Mouse (Mus musculus): ENCODE results near the gene Tcf20.
A peak's percentile ranks its signal among the peaks of the same experiment; 100 is the strongest.
"Not testable (repeated sequence)": the region's sequence is repeated elsewhere in the genome, so short reads cannot be mapped to it uniquely, and the experiment has no call there.

The Tcf20 gene

DNA sequence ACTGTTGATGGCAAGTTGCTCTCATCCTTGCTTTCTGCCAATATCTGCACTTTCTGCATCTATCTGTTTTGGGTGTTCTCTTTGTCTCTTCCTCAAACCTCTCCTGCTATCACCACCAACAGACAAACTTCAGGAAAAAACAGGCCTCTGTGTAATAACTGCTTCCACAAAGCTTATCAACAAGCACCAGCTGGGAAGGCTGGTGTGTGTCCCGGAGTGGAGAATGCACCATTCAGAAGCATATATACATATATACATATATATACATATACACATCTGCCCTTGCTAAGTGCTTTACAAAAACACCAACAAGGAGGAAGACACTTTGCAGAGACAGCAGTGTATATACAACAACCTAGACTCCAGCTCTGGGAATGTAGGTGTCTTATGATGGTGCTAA is 177.1 kb downstream of the Tcf20 start:
- no peak for DNase-seq (ENCODE audit: low read depth, low spot score)

DNA sequence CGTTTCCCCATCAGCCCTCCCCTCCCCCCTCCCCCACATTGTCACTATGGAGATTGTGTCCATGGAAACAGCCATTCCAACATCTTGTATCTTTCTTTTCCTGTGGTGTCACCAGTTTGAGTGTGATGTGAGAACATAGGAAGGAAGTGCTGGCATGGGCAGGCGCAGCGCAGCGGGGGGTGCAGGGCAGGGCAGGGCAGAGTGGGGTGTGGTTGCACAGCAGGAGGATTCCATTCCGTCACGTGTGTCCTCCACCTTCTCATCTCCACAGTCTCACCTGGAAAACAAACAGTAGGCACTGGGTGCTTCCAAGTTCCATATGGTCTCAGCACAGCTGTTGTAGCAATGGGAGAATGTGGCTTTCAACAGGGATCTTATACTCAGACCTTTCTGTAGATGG is 178.2 kb downstream of the Tcf20 start:
- DNase-seq (ENCODE audit: low read depth, low spot score), result no peak

DNA sequence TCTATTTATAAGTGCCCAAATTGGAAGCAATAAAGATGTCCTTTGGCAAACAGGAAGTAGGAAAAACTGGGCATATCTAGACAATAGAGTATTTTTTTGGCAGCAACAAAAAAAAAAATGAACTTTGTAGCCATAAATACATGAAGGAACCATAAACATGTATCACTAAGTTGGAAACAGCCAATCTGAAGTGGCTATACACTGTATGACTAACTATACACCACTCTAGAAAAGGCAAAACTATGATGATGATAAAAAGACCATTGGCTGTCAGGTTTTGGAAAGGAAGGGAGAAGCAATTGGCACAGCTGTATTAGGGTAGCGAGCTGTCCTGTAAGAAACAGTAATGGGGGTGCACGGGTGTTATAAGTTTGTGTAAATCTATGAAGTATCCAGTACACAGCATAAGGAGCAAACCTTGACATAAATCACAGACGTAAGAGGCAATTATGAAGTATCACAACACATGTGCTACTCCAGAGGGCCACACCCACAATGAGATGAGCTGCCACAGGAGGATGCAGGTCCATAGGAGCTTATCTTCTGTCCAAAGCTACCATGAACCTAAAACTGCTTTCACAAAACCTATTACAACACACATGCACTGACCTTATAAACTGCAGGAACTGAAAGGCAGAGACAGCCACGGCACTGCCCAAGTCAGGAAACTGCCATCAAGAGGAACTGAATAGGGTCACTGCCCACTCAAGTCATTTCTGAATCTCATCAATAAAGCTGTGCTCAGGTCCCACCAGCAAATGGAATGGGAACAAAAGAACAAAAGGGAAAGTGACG is 180.5 kb downstream of the Tcf20 start:
- no peak for DNase-seq (ENCODE audit: low read depth, low spot score)

DNA sequence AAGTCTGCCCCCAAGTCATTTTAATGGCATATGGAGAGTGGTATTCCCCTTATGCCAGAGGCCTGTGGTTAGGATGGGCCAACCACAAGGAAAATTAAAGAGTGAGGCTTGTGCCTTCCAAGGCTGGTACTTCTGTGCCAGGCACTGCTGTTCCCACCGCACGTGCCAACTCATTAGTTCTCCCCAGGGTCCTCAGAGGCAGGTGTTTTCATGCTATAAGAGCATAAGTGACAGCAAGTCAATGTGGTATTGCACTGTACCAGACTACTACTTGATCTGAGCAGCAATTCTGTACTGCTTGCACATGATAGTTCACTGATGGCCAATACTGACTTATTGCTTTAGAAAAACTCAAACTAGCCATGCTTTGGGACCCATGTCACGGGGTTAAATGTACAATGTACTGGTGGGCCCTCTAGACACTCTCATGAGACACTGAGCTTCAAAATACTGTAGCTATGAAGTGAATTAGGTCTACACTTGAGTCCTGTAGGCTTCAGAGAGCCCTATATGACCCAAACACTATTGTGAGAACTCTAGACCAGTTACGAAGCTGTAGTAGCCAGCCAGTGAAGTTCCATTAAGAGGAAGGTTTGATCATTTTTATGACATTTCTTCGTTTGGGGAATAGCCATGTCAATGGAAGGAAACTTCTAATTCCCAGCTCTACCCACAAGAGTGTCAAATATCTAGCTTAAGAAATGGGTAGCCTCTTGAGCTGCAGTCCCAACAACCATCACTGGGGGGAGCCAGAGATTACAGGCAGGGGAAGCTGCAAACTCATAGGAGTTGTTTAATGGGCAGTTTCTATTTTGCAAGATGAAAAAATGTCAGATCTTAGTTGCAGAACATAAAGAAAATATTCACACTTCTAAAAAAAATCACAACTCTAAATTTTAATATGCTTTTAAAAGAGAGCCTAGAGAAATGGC is 182.7 kb downstream of the Tcf20 start:
- DNase-seq (ENCODE audit: low read depth, low spot score), result peak; percentile 75

DNA sequence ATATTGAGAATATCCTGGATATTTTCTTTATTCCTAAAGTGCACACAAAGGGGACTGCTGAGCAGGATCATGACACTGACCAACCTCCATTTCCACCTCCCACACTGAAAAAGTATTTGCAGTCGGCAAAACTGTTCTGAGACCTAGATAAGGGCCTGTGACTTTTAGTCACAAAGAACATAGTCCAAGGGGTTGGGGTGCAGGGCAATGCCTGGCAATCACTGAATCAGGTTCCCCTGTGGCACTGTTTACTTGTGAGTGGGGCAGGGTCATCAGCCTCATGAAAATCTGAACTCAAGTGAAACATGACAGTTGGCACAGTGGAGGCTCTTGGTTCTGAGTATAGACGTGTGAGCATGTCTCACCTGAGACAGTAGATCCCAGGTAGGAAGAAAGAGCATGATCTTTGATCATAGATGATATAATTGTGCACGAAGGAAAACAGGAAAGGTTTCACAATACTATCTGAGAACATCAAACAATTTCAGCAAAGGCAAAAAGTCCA is 191.7 kb downstream of the Tcf20 start:
- DNase-seq (ENCODE audit: low read depth, low spot score), result no peak

DNA sequence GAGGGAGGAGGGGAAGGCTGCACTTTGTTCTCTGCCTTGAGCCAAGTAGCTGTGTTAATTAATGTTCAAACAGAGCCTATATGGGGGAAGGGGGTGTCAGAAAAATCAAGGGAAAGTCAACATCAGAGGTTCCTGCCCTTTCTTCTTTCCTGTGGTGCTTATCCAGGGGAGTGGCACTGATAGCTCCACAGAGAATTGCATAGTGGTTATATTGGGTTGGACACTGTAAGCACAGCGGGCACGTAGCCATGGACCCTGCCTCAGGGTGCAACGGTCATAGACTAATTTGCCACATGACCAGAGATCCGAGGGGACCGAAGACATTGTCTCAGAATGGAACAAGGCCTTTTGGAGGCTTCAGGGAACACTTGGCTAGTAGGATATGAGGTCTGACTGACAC is 193.4 kb downstream of the Tcf20 start, which contains the start of gene Cyp2d26:
Gene Cyp2d26, minus strand, starts transcription at position 18 of the 400 bp plus-strand sequence.
- no peak for DNase-seq (ENCODE audit: low read depth, low spot score)

DNA sequence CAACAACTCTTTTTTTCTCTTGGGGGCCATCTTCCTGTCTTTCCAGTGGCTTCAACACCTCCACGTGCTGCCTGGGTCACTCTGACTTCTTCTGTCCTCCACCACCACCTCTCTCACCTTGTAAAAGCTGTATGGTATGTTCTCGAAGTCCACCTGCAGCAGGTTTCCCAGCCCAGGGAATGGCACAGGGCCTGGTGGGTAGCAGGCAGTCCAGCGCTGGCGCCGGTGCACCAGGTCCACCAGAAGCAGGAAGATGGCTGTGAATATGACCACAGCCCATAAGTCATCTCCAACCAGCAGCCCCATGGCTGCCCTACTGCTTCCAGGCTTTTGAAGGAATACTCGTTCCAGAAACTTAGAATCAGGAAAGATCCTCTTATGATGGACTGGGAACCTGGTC is 193.8 kb downstream of the Tcf20 start:
- DNase-seq (ENCODE audit: low read depth, low spot score), result no peak

DNA sequence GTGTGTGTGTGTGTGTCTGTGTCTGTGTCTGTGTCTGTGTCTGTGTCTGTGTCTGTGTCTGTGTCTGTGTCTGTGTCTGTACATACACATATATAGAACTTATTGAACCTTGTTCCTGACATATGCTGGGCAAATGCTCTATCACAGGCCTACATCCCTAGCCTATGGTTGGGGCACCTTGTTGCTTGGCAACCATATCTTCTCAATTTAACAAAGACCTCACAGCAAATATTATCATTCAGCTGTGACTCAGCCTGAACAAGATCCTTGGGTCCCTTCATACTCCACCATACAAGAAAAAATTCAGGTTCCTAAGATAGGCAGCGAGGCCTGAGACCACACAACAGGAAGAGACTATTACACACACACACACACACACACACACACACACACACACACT is 194.2 kb downstream of the Tcf20 start:
- no peak for DNase-seq (ENCODE audit: low read depth, low spot score)

DNA sequence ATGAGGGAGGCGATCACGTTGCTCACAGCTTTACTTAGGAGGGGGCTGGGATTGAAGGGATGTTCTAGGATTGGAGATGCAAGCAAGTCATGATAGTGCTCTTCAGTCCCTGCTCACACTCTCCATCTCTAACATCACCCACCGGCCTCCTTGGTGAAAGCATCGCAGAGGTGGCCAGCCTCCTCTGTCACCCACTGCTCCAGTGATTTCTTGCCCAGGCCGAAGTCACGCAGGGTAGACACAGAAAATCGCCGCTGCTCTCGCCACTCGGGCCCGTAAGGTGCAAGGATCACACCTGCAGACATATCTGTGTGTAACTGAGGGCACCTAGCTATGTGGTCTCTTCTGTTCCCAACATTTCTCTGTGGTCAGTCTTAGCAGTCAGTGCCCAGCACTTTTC is 195.1 kb downstream of the Tcf20 start:
- no peak for DNase-seq (ENCODE audit: low read depth, low spot score)

DNA sequence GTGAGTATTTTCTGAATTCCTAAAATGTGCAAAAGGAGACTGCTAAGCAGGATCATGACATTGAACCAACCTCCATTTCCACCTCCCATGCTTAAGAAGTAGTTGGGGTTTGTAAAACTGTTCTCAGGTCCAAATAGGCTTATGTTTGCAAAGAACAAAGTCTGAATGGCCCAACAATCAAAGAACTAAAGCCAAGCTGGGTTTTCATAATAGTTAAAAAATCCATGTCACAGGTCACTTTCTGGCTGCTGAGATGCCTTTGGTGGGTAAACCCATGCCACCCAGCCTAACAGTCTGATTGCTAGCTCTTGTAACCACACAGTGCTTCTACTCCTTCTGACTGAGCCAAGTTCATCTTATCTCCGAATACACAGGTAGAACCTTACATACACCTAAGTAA is 203.1 kb downstream of the Tcf20 start:
- no peak for DNase-seq (ENCODE audit: low read depth, low spot score)

DNA sequence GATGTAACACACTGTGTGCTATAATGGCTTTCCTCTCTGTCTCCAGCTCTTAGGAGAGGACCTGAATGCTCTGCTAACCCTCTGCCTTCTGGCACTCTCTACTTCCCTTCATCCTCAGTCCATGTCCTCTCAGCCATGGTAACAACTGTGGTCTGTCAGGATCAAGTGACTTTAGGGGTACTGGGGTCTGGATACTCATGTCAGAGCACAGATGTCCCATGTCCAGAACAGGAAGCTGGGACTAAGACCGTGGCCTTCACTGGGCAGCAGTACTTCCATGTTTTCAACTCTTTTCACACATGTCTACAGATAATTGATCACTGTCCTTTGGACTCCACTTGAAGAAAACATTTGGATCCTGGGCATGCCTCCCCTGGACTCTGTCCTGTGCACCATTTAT is 203.9 kb downstream of the Tcf20 start:
- no peak for DNase-seq (ENCODE audit: low read depth, low spot score)

DNA sequence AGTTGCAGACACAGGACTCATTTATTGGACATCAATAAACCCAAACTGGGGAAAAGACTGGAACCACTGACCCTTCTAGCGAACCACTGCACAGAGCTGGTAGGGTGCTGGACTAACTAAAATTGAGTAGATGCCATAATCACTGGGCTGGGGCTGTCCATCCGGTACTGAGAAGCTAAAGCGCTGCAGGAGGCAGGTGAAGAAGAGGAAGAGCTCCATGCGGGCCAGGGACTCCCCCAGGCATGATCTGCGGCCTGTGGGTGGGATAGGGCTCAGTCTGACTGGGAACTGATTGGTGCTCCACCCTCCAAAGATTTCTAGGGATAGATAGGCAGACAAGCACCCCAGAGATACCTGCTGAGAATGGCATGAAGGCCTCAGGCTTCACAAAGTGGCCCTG is 209.8 kb downstream of the Tcf20 start:
- not testable (repeated sequence) for DNase-seq (ENCODE audit: low read depth, low spot score)

DNA sequence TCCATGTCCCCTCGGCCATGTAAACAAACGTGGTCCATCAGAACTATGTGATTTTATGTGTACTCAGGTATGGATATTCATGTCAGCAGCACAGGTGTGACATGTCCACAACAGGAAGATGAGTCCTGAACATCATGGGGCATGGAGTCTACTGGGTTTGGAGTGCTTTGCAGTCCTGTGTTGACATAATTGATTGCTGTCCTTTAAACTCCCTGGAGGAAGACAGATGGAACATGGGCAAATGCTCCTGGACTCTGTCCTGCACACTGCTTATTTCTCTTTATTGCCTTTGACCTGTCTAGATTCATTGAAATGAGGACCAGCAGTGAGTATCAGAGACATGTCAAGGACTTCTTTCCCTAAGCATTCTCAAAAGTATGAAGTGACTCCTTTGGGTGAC is 221.7 kb downstream of the Tcf20 start:
- DNase-seq (ENCODE audit: low read depth, low spot score), result no peak

DNA sequence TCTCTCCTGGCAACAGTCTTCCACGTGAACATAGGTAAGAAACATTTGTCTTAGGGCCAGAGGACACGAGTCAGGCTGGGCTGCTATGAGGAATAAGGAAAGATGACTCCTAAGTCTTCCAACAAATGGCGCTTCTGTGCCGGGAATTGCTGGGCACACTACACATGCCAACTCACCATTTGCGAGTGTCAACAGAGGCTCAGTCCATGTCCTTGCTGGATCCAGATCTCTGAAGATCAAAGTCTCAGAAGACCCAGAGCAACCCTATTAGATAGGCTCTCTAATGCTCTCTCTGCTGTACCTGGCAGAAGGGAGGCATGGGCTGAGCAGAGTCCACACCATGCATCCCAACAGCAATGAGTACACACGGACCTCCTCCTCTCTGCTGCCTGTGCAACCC is 222.8 kb downstream of the Tcf20 start:
- no peak for DNase-seq (ENCODE audit: low read depth, low spot score)

DNA sequence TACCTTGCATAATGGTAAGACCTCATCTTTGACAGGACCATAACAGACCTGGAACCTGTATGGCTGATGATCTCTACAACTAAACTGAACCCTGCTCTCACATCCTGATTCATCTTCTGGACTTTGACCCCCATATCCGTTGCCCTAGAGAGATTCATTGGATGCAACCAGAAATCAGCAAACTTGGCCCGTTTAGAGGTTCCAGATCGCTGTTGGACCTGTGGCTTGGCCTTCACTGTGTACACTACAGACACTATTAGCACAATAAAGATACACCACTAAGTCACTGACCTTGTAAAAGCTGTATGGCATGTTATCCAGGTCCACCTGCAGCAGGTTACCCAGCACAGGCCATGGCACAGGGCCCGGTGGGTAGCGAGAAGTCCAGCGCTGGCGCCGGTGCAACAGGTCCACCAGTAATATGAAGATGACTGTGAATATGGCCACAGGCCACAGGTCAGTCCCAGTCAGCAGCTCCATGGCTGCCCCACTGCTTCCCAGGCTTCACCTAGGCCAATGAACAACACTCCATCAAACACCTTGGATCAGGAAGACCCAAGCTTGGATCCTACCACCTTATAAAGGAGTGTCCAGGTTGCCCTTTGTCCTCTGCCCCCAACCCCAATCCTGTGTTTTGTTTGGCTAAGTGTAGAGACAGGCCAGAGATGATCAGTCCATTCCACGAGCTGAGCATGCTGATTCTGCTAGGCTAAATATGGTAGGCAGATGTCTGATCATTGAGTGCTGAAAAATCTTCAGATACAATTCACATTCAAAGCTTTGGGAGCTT is 223.8 kb downstream of the Tcf20 start, which contains the start of gene Cyp2d40:
Gene Cyp2d40, minus strand, starts transcription at position 553 of the 790 bp plus-strand sequence.
- DNase-seq (ENCODE audit: low read depth, low spot score), result no peak
